Mouse (Mus musculus): ENCODE measurements around the gene Cdc34b.

DNA sequence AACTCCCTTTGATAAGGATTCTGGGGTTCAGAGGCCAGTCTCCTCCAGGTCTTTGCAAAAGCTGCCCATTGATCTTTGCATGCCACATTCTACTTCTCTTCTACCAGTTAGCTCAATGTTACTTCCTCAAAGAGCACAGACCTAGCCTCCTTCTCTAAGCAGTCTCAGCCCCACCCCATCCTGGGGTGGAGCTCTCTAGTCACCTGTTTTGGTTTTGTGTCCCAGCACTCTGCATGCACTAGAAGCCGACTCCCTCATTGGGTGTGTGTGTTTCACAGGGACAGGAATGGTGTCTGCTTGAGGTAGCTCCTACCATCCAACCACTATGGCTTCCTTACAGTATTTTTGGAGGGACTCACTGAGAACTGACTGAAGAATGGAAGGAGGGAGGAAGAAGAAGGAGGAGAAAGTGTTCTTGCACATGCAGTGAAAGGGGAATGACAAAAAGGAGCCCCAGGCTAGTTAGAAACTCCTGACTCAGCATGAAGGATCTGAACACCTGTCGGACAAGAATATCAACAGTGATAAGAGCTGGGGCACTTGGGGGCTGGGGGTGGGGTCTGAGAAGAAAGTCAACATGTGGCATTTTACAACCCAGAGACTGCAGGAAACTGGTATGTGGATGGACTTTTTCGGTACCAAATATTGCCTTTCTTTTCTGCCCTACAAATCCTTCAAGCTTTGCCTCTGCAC is 30.9 kb downstream of the Cdc34b start:
- TF ChIP-seq CTCF (conservative IDR thresholded peaks at IDR 0.05 in 1 of 2, IDR thresholded peaks at IDR 0.05 in 1 of 2; ENCODE audit: low read depth in 2 of 2, low read length in 2 of 2) (no peak), E2F4 (IDR thresholded peaks at IDR 0.05; ENCODE audit: insufficient replicate concordance, low read depth, low read length) (no peak), NRF1 (IDR thresholded peaks at IDR 0.05; ENCODE audit: low read depth, low read length) (no peak), NELFE (IDR thresholded peaks at IDR 0.05; ENCODE audit: low read depth, low read length) (no peak), SMC3 (IDR thresholded peaks at IDR 0.05; ENCODE audit: low read depth, low read length) (no peak), MAZ (IDR thresholded peaks at IDR 0.05; ENCODE audit: low read depth, low read length) (no peak), TCF12 (IDR thresholded peaks at IDR 0.05; ENCODE audit: low read depth, low read length) (no peak), ELF1 (IDR thresholded peaks at IDR 0.05; ENCODE audit: low read depth, low read length) (no peak)

Measured in CH12.LX (cell line).